Mouse (Mus musculus) neural tube, embryonic 11.5 days (tissue): ENCODE measurements around the gene Gm43720. TPM values are rescaled to one million over a fixed set of nuclear protein-coding genes. Genes with fewer than 3 reads are reported as not detected.

Experiments
- ATAC-seq: fragments of 200-750 bp; cut with Nextera tagmentation; 2 replicates; pipeline ENCODE4 v1.8.0; 2017; ENCODE audit warnings: moderate number of reproducible peaks, mild to moderate bottlenecking, moderate TSS enrichment, moderate library complexity; ENCODE audit not compliant: insufficient read depth, low FRiP score, low TSS enrichment
- DNase-seq: peaks from one replicate; pipeline ENCODE4 v3.0.0-alpha.2; 2015; ENCODE audit warnings: low spot score
- H3K27ac ChIP-seq: fragments of 300-500 bp; sonication (generic); 2 replicates; pipeline ENCODE4 v1.5.1; 2014; ENCODE audit warnings: low read depth, mild to moderate bottlenecking, low read length
- H3K27me3 ChIP-seq: fragments of 300-500 bp; sonication (generic); 2 replicates; pipeline ENCODE4 v1.6.1; 2014; ENCODE audit warnings: mild to moderate bottlenecking, low read length, mixed read lengths; ENCODE audit not compliant: control insufficient read depth, insufficient read depth
- H3K36me3 ChIP-seq: fragments of 300-500 bp; sonication (generic); 2 replicates; pipeline ENCODE4 v1.6.1; 2014; ENCODE audit warnings: mild to moderate bottlenecking, low read length, moderate library complexity, mixed read lengths; ENCODE audit not compliant: control insufficient read depth, insufficient read depth
- H3K4me1 ChIP-seq: fragments of 300-500 bp; sonication (generic); 2 replicates; pipeline ENCODE4 v1.6.1; 2014; ENCODE audit warnings: low read length, mixed read lengths; ENCODE audit not compliant: control insufficient read depth, insufficient read depth
- H3K4me2 ChIP-seq: fragments of 300-500 bp; sonication (generic); 2 replicates; pipeline ENCODE4 v1.6.1; 2014; ENCODE audit warnings: low read depth, mild to moderate bottlenecking, moderate library complexity
- H3K4me3 ChIP-seq: fragments of 300-500 bp; sonication (generic); 2 replicates; pipeline ENCODE4 v1.5.1; 2014; ENCODE audit warnings: low read depth, low read length
- H3K9ac ChIP-seq: fragments of 300-500 bp; sonication (generic); 2 replicates; pipeline ENCODE4 v1.6.1; 2014; ENCODE audit warnings: mild to moderate bottlenecking, low read length
- H3K9me3 ChIP-seq: fragments of 300-500 bp; sonication (generic); 2 replicates; pipeline ENCODE4 v1.6.1; 2016; ENCODE audit warnings: low read length; ENCODE audit not compliant: control insufficient read depth
- WGBS: fragments of 180-500 bp; shearing (Covaris S2); extraction: QIAGEN DNeasy Blood & Tissue Kit; methylation state at CpG from one replicate; pipeline ENCODE4 v1.1.7; 2014; 5-methylcytosine and 5-hydroxymethylcytosine counted together
- polyA plus RNA-seq: library from polyadenylated mRNA; unstranded; fragments of >200 nt; fragmentation: Nextera tagmentation; extraction: Ambion mirVana; gene quantifications from 2 replicates; pipeline ENCODE4 v1.2.1, GENCODE M21; 2014

Gene Gm43720
- polyA plus RNA-seq, 1 experiment from 2014 or later, result not detected

DNA sequence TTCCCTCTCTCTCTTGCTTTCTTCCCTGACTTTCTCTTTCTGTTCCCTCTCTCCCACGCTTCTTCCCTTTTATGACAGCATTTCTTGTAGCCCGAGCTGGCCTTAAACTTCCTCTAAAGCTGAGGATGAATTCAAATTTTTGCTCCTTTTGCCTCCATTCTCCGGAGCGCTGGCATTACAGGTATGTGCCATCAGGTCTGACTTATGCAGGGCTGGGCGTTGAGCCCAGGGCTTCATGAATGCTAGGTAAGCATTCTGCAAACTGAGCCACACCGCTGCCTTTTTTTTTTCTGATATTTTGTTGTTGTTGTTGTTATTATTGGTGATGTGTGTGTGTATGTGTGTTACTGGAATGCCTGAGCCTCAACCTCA lies 15.6 kb downstream of the Gm43720 start:
- WGBS, result 13% methylated on average over 6 of the region's 6 CpGs
- H3K27ac ChIP-seq, result no peak overlapping the region
- peak overlapping the region; percentile 84 for H3K4me2 ChIP-seq
- peak overlapping the region; percentile 89 for H3K4me3 ChIP-seq
- H3K9ac ChIP-seq, result peak overlapping the region; percentile 87
- DNase-seq (no peak), ATAC-seq (no peak)
- no peaks in the 10 kb centered on the region for H3K9me3 ChIP-seq
- peaks cover 15% of the 10 kb centered on the region for H3K36me3 ChIP-seq
- no peaks in the 10 kb centered on the region for H3K27me3 ChIP-seq
- peaks cover 15% of the 10 kb centered on the region for H3K4me1 ChIP-seq

DNA sequence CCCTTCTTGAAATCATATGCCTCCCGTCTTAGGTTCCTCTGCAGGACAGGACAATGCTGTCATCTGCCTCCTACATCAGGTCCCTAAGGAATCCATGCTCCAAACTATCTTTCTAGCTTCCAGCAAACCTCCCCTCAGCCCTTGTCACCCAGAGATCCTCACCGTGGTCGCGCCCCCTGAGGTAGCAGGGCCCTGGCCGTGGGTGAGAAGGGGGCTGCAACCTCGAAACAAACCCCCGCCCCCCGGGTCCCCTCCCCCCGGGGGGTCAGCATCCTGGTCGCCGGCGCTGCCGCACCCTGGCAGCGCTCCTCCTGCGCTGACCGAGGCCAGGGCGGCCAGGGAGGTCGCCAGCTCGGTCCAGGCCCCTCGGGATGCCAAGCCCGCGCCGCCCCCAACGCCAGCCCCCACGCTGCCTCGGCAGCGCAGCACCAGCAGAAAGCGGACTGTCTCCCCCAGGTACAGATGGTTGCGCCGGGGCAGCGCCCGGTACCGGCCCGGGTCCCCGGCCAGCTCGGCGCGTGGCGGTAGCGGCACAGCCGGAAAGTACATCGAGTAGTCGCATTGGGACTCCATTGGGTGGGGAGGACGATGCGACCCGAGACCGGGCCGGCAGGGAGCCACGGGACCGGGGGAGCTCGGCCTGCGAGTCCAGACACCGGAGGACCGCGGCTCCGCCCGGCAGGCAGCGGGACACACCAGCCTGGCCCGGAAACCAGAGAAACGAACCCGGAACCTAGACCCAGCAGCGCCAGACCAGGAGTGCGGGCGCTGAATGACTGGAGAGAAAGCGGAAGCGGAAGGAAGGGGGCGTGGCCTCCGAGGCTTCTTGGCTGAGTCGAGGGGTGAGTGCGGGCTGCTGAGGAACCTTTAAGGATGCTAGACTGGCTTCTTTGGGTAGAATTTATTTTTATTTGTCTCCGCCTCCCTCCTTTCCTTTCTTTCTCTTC lies 16.2 kb downstream of the Gm43720 start, which contains the start of gene BC037034:
BC037034 (minus strand) TSS at position 774 of the 947 bp plus-strand sequence.
- peaks cover 17% of the 10 kb centered on the region for H3K36me3 ChIP-seq
- H3K27me3 ChIP-seq, result no peaks in the 10 kb centered on the region
- H3K9ac ChIP-seq, result peak within 1 kb of the TSS; percentile 87
- H3K4me3 ChIP-seq, result peak within 1 kb of the TSS; percentile 89
- peak within 1 kb of the TSS; percentile 84 for H3K4me2 ChIP-seq
- WGBS, result under 1% methylated on average over 64 of the region's 71 CpGs
- ATAC-seq (peak; percentile 90), DNase-seq (peak; percentile 89)
- H3K27ac ChIP-seq, result peak within 1 kb of the TSS; percentile 45
- no peaks in the 10 kb centered on the region for H3K9me3 ChIP-seq
- peaks cover 15% of the 10 kb centered on the region for H3K4me1 ChIP-seq

DNA sequence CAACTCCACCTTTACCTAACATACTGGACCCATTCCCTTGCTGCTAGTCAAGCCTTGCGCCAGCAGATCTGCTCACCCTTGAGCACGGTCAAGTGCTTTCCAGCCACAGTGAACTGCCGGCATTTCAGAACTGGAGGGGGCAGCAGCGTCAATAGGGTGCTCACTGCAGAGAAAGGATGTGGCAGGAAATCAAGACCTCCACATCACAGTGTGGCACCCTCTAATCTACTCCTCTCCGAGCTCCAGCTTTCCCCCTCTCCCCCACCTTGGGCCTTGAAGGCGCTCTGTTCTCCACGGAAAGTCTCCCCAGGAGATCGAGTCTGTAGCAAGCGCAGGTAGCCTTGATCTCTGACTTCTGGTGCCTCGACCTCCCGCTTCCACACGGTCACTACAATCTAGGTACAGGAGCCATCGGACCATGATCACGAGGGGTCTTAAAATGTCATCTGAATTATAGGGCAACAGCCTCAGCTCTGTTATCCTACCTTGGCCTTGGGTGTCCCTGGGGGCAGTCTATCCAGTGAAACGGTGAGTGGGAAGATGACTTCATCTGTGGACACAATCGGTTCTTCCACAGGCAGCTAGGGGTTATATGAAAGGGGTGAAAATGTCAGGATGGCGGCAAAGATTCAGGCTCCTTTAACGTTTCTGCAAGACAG lies 17.0 kb downstream of the Gm43720 start:
- 68% methylated on average over 18 of the region's 18 CpGs for WGBS
- H3K36me3 ChIP-seq, result peaks cover 17% of the 10 kb centered on the region

DNA sequence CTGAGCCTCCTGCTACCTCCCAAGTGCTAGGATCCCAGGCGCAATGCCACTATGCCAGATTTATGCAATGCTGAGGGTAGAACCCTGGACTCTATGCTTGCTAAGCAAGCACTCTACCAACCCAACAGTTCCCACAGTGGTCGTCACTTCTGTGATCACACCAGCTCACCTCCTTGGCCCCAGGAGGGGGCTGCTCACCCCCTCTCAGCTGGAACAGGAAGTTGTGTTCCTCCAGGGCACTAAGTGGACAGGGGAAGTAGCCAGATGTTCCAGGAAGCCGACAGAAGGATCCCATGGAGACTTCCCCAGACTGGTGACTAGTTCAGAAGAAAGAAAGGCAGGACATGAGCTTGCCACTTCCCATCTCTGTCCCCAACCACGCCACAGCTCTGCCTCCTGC lies 17.8 kb downstream of the Gm43720 start:
- peaks cover 15% of the 10 kb centered on the region for H3K4me1 ChIP-seq
- ATAC-seq, result no peak
- H3K27ac ChIP-seq, result no peak overlapping the region
- no peak for DNase-seq
- no peak overlapping the region; the same call in 1 of the 2 replicates for H3K4me2 ChIP-seq
- no peak overlapping the region for H3K4me3 ChIP-seq
- H3K27me3 ChIP-seq, result no peaks in the 10 kb centered on the region
- peak overlapping the region; percentile 18; the same call in 1 of the 2 replicates for H3K9ac ChIP-seq
- 81% methylated on average over 4 of the region's 4 CpGs for WGBS
- H3K36me3 ChIP-seq, result peaks cover 17% of the 10 kb centered on the region
- no peaks in the 10 kb centered on the region for H3K9me3 ChIP-seq

More for the DNA sequence above, 17.0 kb downstream of the Gm43720 start:
- Histone ChIP-seq H3K27ac (no peak overlapping the region), H3K27me3 (no peaks in the 10 kb centered on the region), H3K4me1 (peaks cover 15% of the 10 kb centered on the region), H3K4me3 (peak overlapping the region; percentile 89), H3K9me3 (no peaks in the 10 kb centered on the region), H3K4me2 (peak overlapping the region; percentile 84), H3K9ac (peak overlapping the region; percentile 87)
- no peak for ATAC-seq
- no peak for DNase-seq

DNA sequence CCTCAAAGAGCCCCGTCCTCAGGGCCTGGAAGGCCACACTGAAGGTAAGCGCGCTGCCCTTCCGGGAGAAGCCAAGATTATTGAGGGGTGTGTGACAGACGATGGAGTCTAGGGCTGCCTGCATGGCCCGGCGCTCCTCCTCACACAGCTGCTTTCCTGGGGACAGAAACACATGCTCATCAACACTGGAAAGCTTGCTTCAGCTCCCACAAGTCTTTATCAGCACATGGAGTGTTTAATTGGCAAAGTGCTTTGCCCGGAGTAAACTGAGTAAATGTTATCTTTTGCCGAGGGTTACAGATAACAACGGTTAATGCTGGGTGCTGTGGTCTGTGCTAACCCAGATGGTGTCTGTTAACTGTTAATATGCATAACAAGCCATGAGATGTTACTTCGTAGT lies 18.9 kb downstream of the Gm43720 start:
- H3K27me3 ChIP-seq, result no peaks in the 10 kb centered on the region
- no peak overlapping the region for H3K4me3 ChIP-seq
- no peak overlapping the region for H3K27ac ChIP-seq
- H3K9ac ChIP-seq, result no peak overlapping the region
- H3K4me1 ChIP-seq, result peaks cover 22% of the 10 kb centered on the region
- DNase-seq (no peak), ATAC-seq (no peak)
- H3K4me2 ChIP-seq, result no peak overlapping the region
- 93% methylated on average over 11 of the region's 11 CpGs for WGBS
- peaks cover 17% of the 10 kb centered on the region for H3K36me3 ChIP-seq
- no peaks in the 10 kb centered on the region for H3K9me3 ChIP-seq

DNA sequence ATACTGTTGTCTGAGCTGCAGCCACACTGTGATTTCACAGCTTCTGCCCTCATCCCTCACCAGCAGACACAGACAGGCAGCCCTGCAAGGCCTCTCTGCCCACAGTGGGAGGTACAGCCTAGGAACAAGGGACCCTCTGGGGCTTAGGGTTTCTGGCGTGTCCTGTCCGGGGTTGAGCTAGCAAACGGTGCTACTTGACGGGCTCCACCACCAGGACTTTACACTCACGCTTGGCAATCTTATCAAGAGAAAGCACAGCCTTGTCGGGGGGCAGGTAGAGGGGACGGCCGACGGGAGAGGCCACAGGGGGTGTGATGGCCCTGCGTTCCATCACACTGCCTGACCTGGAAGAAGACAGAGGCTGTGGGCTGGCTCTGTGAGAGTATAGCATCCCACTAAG lies 19.7 kb downstream of the Gm43720 start:
- Histone ChIP-seq H3K4me1 (peaks cover 22% of the 10 kb centered on the region), H3K9ac (no peak overlapping the region), H3K27me3 (no peaks in the 10 kb centered on the region), H3K36me3 (peaks cover 17% of the 10 kb centered on the region), H3K9me3 (no peaks in the 10 kb centered on the region), H3K27ac (no peak overlapping the region), H3K4me2 (no peak overlapping the region), H3K4me3 (no peak overlapping the region)
- 80% methylated on average over 10 of the region's 10 CpGs for WGBS
- no peak for ATAC-seq
- no peak for DNase-seq

DNA sequence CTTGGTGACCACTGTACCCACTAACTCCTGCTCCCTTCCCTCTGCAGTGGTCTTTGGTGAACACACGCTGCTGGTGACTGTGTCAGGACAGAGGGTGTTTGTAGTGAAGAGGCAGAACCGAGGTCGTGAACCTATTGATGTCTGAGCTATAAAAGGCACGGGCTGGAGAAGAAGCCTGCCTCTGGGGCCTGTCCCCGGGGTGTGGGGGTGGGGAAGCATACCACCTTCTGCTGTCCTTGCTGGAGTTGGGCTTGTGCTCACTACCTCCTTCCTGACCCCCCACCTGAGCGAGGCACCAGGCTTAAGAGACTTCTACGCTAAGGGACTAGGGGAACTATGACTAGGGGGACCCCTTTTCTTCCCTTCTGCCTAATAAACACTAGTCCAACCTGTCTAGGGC lies 20.8 kb downstream of the Gm43720 start:
- no peak for DNase-seq
- WGBS, result 50% methylated on average over 7 of the region's 7 CpGs
- no peaks in the 10 kb centered on the region for H3K9me3 ChIP-seq
- no peak overlapping the region for H3K9ac ChIP-seq
- no peaks in the 10 kb centered on the region for H3K27me3 ChIP-seq
- H3K4me3 ChIP-seq, result no peak overlapping the region
- H3K4me1 ChIP-seq, result peaks cover 16% of the 10 kb centered on the region
- H3K36me3 ChIP-seq, result peaks cover 17% of the 10 kb centered on the region
- H3K27ac ChIP-seq, result no peak overlapping the region
- no peak overlapping the region for H3K4me2 ChIP-seq
- no peak for ATAC-seq

DNA sequence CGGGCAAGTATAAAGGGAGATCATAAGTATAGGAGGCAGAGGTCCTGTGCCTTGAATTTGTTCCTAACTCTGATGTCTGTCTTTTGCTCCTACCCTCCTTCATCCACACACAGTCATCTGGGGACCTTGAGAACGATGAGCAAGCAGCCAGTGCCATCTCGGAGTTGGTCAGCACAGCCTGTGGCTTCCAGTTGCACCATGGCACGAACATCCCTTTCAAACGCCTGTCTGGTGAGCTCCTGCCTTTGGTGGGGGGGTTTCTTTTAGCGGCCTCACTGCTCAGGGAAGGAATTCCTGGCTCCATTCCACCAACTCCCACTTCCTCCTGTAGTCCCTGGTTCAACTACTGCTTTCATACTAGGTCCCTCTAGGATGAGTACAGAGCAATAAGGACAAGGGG lies 21.2 kb downstream of the Gm43720 start:
- WGBS, result 81% methylated on average over 6 of the region's 6 CpGs
- peaks cover 17% of the 10 kb centered on the region for H3K36me3 ChIP-seq
- H3K9me3 ChIP-seq, result no peaks in the 10 kb centered on the region

More for the DNA sequence above, 21.2 kb downstream of the Gm43720 start:
- ATAC-seq, result no peak
- H3K4me2 ChIP-seq, result no peak overlapping the region
- H3K27me3 ChIP-seq, result no peaks in the 10 kb centered on the region
- no peak overlapping the region for H3K9ac ChIP-seq
- no peak overlapping the region for H3K27ac ChIP-seq
- H3K4me1 ChIP-seq, result peaks cover 16% of the 10 kb centered on the region
- H3K4me3 ChIP-seq, result no peak overlapping the region
- no peak for DNase-seq
